Mouse (Mus musculus) heart, postnatal 0 days (tissue): ENCODE data around the gene Edil3. TPM values are rescaled to one million over a fixed set of nuclear protein-coding genes. Genes with fewer than 3 reads are reported as not detected.

ENCODE experiments used
- ATAC-seq: fragments of 200-750 bp; cut with Nextera tagmentation; 2 replicates; pipeline ENCODE4 v1.8.0; 2017; ENCODE audit warnings: low read depth, moderate number of reproducible peaks, moderate library complexity; ENCODE audit not compliant: insufficient read depth
- DNase-seq: peaks from one replicate; pipeline ENCODE4 v3.0.0-alpha.2; 2016; ENCODE audit warnings: low spot score
- H3K27ac ChIP-seq: fragments of 300-500 bp; sonication (generic); 2 replicates; pipeline ENCODE4 v1.5.1; 2014; ENCODE audit warnings: low read depth, mild to moderate bottlenecking
- H3K27me3 ChIP-seq: fragments of 300-500 bp; sonication (generic); 2 replicates; pipeline ENCODE4 v1.6.1; 2014; ENCODE audit warnings: low read length, mixed read lengths; ENCODE audit not compliant: control insufficient read depth, insufficient read depth
- H3K36me3 ChIP-seq: fragments of 300-500 bp; sonication (generic); replicated peaks from 2 replicates; pipeline ENCODE4 v1.6.1; 2014; ENCODE audit warnings: low read length, mixed read lengths; ENCODE audit not compliant: control insufficient read depth, insufficient read depth
- H3K4me1 ChIP-seq: fragments of 300-500 bp; sonication (generic); 2 replicates; pipeline ENCODE4 v1.6.1; 2014; ENCODE audit warnings: antibody characterized with exemption; ENCODE audit not compliant: control insufficient read depth, insufficient read depth
- H3K4me2 ChIP-seq: fragments of 300-500 bp; sonication (generic); 2 replicates; pipeline ENCODE4 v1.6.1; 2014; ENCODE audit warnings: low read depth, mild to moderate bottlenecking, low read length, moderate library complexity
- H3K4me3 ChIP-seq: fragments of 300-500 bp; sonication (generic); 2 replicates; pipeline ENCODE4 v1.5.1; 2014; ENCODE audit warnings: low read depth, low read length
- H3K9ac ChIP-seq: fragments of 300-500 bp; sonication (generic); replicated peaks from 2 replicates; pipeline ENCODE4 v1.6.1; 2014; ENCODE audit warnings: low read depth, low read length, mixed read lengths
- H3K9me3 ChIP-seq: fragments of 300-500 bp; sonication (generic); replicated peaks from 2 replicates; pipeline ENCODE4 v1.6.1; 2016; ENCODE audit warnings: low read length; ENCODE audit not compliant: control insufficient read depth
- CTCF ChIP-seq: IDR thresholded peaks from 2 replicates; pipeline ENCODE4 v1.5.1; 2016; ENCODE audit warnings: antibody characterized with exemption, control low read depth, low read depth
- EP300 ChIP-seq: IDR thresholded peaks from 2 replicates; pipeline ENCODE4 v1.6.1; 2016; ENCODE audit warnings: antibody characterized with exemption, low read depth
- WGBS: fragments of 180-500 bp; shearing (Covaris S2); extraction: QIAGEN DNeasy Blood & Tissue Kit; methylation state at CpG from one replicate; pipeline ENCODE4 v1.1.7; 2014; 5-methylcytosine and 5-hydroxymethylcytosine counted together
- polyA plus RNA-seq: library from polyadenylated mRNA; unstranded; fragments of >200 nt; fragmentation: Nextera tagmentation; extraction: Ambion mirVana; gene quantifications from 2 replicates; pipeline ENCODE4 v1.2.1, GENCODE M21; 2015
- total RNA-seq: library from RNA; depleted of rRNA; stranded (reverse); fragments of >200 nt; gene quantifications from 2 replicates; pipeline ENCODE4 v1.2.3, GENCODE M21; 2014; ENCODE audit warnings: low replicate concordance

Edil3 gene
- total and polyA plus RNA-seq, 2 experiments from 2014 or later = 0.63 to 0.76 TPM

- no peak overlapping the region for H3K27ac ChIP-seq
- DNase-seq (no peak), ATAC-seq (no peak)
- 41% methylated on average over 6 of the region's 6 CpGs for WGBS
- H3K36me3 ChIP-seq = no peaks in the 10 kb centered on the region
- H3K4me1 ChIP-seq = no peaks in the 10 kb centered on the region
- TF ChIP-seq EP300 = no peak
- no peak for TF ChIP-seq CTCF
- H3K9ac ChIP-seq = no peak overlapping the region
- H3K4me2 ChIP-seq = no peak overlapping the region
- no peaks in the 10 kb centered on the region for H3K27me3 ChIP-seq
- H3K9me3 ChIP-seq = no peaks in the 10 kb centered on the region
- no peak overlapping the region for H3K4me3 ChIP-seq
Measured at GRCm38 (mm10) chr13:89122511-89123253, 301.4 kb downstream of the Edil3 start.

- no peaks in the 10 kb centered on the region for H3K4me1 ChIP-seq
- no peak overlapping the region for H3K9ac ChIP-seq
- no peak overlapping the region for H3K27ac ChIP-seq
- H3K27me3 ChIP-seq = no peaks in the 10 kb centered on the region
- DNase-seq (no peak), ATAC-seq (no peak)
- no peak overlapping the region for H3K4me3 ChIP-seq
- H3K36me3 ChIP-seq = no peaks in the 10 kb centered on the region
- no peak overlapping the region for H3K4me2 ChIP-seq
- TF ChIP-seq EP300 (no peak), CTCF (no peak)
- 90% methylated on average over 5 of the region's 5 CpGs for WGBS
- no peaks in the 10 kb centered on the region for H3K9me3 ChIP-seq
Measured at GRCm38 (mm10) chr13:89123396-89123795, 302.1 kb downstream of the Edil3 start.

- Histone ChIP-seq H3K9me3 (no peaks in the 10 kb centered on the region), H3K4me1 (no peaks in the 10 kb centered on the region), H3K27ac (no peak overlapping the region), H3K36me3 (no peaks in the 10 kb centered on the region), H3K9ac (no peak overlapping the region), H3K27me3 (no peaks in the 10 kb centered on the region), H3K4me2 (no peak overlapping the region), H3K4me3 (no peak overlapping the region)
- TF ChIP-seq EP300 (no peak), CTCF (no peak)
- ATAC-seq (no peak), DNase-seq (no peak)
- WGBS = 34% methylated on average over 4 of the region's 4 CpGs
Measured at GRCm38 (mm10) chr13:89146056-89146547, 324.8 kb downstream of the Edil3 start.

GRCm38 (mm10) chr13:89151878-89152277 lies 330.6 kb downstream of the Edil3 start:
- no peaks in the 10 kb centered on the region for H3K4me1 ChIP-seq
- no peak overlapping the region for H3K4me3 ChIP-seq
- no peaks in the 10 kb centered on the region for H3K36me3 ChIP-seq
- no peak for ATAC-seq
- H3K4me2 ChIP-seq = no peak overlapping the region
- H3K27me3 ChIP-seq = no peaks in the 10 kb centered on the region
- no peak overlapping the region for H3K9ac ChIP-seq
- H3K27ac ChIP-seq = no peak overlapping the region
- 82% methylated on average over 3 of the region's 3 CpGs for WGBS
- no peak for DNase-seq
- no peaks in the 10 kb centered on the region for H3K9me3 ChIP-seq
- TF ChIP-seq CTCF (no peak), EP300 (no peak)

GRCm38 (mm10) chr13:89167960-89168359 lies 346.7 kb downstream of the Edil3 start:
- no peaks in the 10 kb centered on the region for H3K9me3 ChIP-seq

More at GRCm38 (mm10) chr13:89167960-89168359, 346.7 kb downstream of the Edil3 start:
- 69% methylated on average over 1 of the region's 1 CpGs for WGBS
- Histone ChIP-seq H3K9ac (no peak overlapping the region), H3K4me1 (no peaks in the 10 kb centered on the region), H3K27ac (no peak overlapping the region), H3K36me3 (no peaks in the 10 kb centered on the region), H3K27me3 (no peaks in the 10 kb centered on the region), H3K4me2 (no peak overlapping the region), H3K4me3 (no peak overlapping the region)
- ATAC-seq = no peak
- no peak for TF ChIP-seq EP300
- no peak for TF ChIP-seq CTCF
- no peak for DNase-seq
